Mouse (Mus musculus) CH12.LX (cell line): ENCODE results near the gene Otud7a.

ENCODE experiments used
- CHD1 ChIP-seq: IDR thresholded peaks from 2 replicates; pipeline ENCODE4 v1.6.1; 2012; ENCODE audit warnings: low read depth, low read length, improper control_type of control experiment, inconsistent platforms
- CHD2 ChIP-seq: IDR thresholded peaks from 2 replicates; pipeline ENCODE4 v1.6.1; 2011; ENCODE audit warnings: low read length, improper control_type of control experiment
- CTCF ChIP-seq, 2 experiments: IDR thresholded peaks in 1 of 2; conservative IDR thresholded peaks in 1 of 2; 2 replicates each; pipeline ENCODE4 v1.5.1; 2011 to 2012; ENCODE audit warnings: low read depth in 2 of 2, low read length in 2 of 2, improper control_type of control experiment in 1 of 2, inconsistent platforms in 1 of 2, mild to moderate bottlenecking in 1 of 2, moderate library complexity in 1 of 2
- HCFC1 ChIP-seq: IDR thresholded peaks from 2 replicates; pipeline ENCODE4 v1.6.1; 2012; ENCODE audit warnings: low read depth, mild to moderate bottlenecking, inconsistent platforms, low read length, improper control_type of control experiment
- MYC ChIP-seq: IDR thresholded peaks from 2 replicates; pipeline ENCODE4 v1.6.1; 2011; ENCODE audit warnings: low read depth, mild to moderate bottlenecking, improper control_type of control experiment, low read length
- ZNF384 ChIP-seq: IDR thresholded peaks from 2 replicates; pipeline ENCODE4 v1.6.1; 2012; ENCODE audit warnings: low read depth, low read length, improper control_type of control experiment, inconsistent platforms

GRCm38 (mm10) chr7:63511458-63511857, 66.9 kb downstream of the Otud7a start:
- TF ChIP-seq CTCF (conservative IDR thresholded peaks at IDR 0.05 in 1 of 2, IDR thresholded peaks at IDR 0.05 in 1 of 2; ENCODE audit: low read depth in 2 of 2, low read length in 2 of 2) (no peak), HCFC1 (no peak), MYC (no peak), CHD1 (no peak), ZNF384 (no peak), CHD2 (no peak)
